Mouse (Mus musculus) cerebellum, adult 11 months (tissue): ENCODE measurements around the gene Slc35f2.

Source experiments
- DNase-seq: peaks from one replicate; pipeline ENCODE4 v3.0.0; 2022

Gene Slc35f2

DNA sequence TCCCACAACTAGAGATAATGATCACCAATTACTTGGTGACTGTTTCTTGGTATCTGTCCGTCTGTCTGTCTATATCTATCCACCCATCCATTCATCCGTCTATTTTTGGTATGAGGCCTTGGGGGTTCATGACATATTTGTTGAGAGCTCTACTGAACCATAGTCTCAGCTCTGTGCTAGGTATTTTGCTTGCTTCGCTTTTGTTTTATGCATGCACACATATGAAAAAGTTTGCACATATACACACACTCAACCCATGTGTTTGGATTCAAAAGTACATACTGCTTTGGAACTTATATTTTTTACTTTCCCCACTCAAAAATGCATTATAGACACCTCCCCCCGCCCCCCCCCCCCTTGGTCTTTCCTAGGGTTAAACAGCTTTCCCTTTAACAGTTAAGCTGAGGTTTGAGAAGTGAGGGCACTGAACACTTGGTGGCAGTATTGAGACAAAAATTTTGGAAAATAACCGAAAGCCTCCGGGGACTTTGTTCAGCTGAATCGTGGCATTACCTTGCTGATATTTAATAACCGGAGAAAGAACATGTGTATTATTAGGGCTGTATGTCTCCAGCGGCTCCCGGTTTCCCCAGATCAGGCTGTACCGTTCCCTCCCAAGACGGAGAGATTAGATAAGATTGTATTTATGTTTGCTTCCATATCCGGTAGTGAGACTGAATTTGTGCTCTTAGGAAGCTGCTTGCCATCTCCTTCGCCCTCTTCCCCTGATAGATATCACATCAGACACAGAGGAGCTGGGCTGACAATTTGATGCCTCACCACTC lies 57.9 kb downstream of the Slc35f2 start:
- peak; percentile 22 for DNase-seq

DNA sequence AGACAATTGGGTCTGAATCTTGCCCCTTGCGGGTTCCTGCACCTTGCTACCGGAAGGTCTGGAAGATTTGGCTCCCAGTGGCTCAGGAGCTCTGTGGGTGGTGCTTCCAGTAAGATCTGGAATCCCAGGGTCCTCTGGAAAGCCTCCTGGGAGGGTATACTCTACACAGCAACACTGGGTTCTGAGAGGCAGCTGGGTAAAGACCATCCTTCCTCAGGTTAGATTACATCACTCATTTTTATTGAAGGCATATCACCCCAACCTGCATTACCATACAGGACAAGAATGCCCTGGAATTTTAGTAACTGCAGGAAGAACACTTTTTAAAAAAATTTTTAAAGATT lies 58.5 kb downstream of the Slc35f2 start:
- DNase-seq: no peak

DNA sequence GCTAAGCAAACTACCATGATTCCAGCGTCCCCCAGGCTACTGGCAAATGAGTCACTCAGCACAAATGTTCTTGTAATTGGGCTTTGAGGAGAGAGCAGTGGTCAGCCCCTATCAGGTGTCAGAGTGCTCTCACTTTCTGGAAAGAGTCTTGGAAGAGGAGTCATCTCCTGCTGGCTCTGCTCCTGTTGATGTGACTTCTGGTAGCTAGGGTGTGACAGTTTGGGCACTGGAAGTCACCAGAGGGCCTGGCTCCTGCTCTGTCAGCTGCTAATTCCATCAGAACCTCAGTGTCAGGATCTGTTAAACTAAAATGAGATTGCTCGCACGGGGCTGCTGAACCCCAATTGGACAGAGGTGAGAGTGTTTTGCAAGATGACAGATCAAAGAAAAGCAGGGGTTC lies 63.7 kb downstream of the Slc35f2 start:
- no peak for DNase-seq

- DNase-seq: no peak
These were observed 64.6 kb downstream of the Slc35f2 start for GRCm38 (mm10) chr9:53835976-53836375.

DNA sequence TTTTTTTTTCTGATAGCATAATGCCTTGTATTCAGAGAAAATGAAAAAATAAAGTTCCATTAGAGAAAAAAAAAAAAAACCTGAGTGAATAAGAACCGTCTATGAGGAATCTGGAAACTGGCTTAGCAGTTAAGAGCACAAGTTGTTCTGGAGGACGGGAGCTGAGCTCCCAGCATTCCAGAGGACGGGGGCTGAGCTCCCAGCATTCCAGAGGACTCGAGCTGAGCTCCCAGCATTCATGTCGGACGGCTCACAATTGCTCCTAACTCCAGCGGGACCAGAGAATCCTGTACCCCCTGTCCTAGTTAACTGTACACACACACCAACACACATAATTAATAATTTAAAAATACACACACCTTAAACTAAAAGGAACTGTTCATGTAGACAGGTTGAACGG lies 67.5 kb downstream of the Slc35f2 start:
- no peak for DNase-seq

GRCm38 (mm10) chr9:53848548-53848947 lies 77.2 kb downstream of the Slc35f2 start:
- no peak for DNase-seq

DNA sequence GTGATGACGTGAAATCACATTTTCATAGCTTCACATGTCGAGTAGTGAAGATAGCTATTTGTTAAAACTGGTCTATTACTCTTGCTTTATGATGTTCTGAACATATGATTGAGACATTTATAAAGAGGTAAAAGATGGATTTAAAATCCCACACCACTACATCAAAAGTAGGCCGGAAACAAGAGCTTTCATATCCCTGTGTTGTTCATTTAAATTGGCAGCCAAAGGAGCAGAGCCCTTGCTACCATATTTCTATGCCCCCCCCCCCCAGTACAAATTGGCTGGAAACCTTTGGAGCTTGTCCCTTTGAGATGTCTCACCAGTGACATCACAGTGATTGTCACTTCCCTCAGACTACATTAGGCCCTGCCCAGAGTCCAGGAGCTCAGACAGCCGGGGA lies 78.5 kb downstream of the Slc35f2 start, which contains the start of gene Sln:
Gene Sln (plus strand): TSS at position 301 of the 400 bp plus-strand sequence.
- no peak for DNase-seq

- no peak for DNase-seq
These were observed 80.8 kb downstream of the Slc35f2 start for GRCm38 (mm10) chr9:53852158-53852557.

- no peak for DNase-seq
These were observed 82.3 kb downstream of the Slc35f2 start for GRCm38 (mm10) chr9:53853672-53854071.

- no peak for DNase-seq
These were observed 83.2 kb downstream of the Slc35f2 start for GRCm38 (mm10) chr9:53854525-53854924.

GRCm38 (mm10) chr9:53857864-53858263 lies 86.5 kb downstream of the Slc35f2 start:
- DNase-seq: no peak
